Mouse (Mus musculus): Measurements from ENCODE around the gene 4930402F06Rik. TPM values are rescaled to one million over a fixed set of nuclear protein-coding genes. Genes with fewer than 3 reads are reported as not detected.
A peak's percentile ranks its signal among the peaks of the same experiment; 100 is the strongest.

Gene 4930402F06Rik
- polyA plus RNA-seq, 1 experiment from 2014 or later = not detected

- ATAC-seq (replicated peaks; ENCODE audit: insufficient number of reproducible peaks, insufficient read depth, low FRiP score, low read depth) = no peak
- Histone ChIP-seq H3K4me2 (no peak overlapping the region), H3K9me3 (replicated peaks) (peaks cover 5% of the 10 kb centered on the region; the same call in 1 of the 2 replicates), H3K4me3 (no peak overlapping the region), H3K9ac (no peak overlapping the region), H3K27me3 (no peaks in the 10 kb centered on the region), H3K27ac (no peak overlapping the region), H3K36me3 (peaks cover 40% of the 10 kb centered on the region), H3K4me1 (replicated peaks) (peaks cover 6% of the 10 kb centered on the region; the same call in 1 of the 2 replicates)
- 45% methylated on average over 1 of the region's 1 CpGs for WGBS
These were observed 20.3 kb upstream of the 4930402F06Rik start for GRCm38 (mm10) chr2:35417231-35417630.

GRCm38 (mm10) chr2:35416473-35416872 is 19.5 kb upstream of the 4930402F06Rik start:
- Histone ChIP-seq H3K4me1 (replicated peaks) (peaks cover 6% of the 10 kb centered on the region; the same call in 1 of the 2 replicates), H3K27ac (no peak overlapping the region), H3K9ac (no peak overlapping the region), H3K36me3 (peaks cover 34% of the 10 kb centered on the region), H3K9me3 (replicated peaks) (peaks cover 5% of the 10 kb centered on the region; the same call in 1 of the 2 replicates), H3K27me3 (no peaks in the 10 kb centered on the region), H3K4me3 (no peak overlapping the region), H3K4me2 (no peak overlapping the region)
- ATAC-seq (replicated peaks; ENCODE audit: insufficient number of reproducible peaks, insufficient read depth, low FRiP score, low read depth) = no peak
- WGBS = 73% methylated on average over 6 of the region's 6 CpGs

GRCm38 (mm10) chr2:35412810-35413209 is 15.8 kb upstream of the 4930402F06Rik start:
- Histone ChIP-seq H3K9me3 (replicated peaks) (no peaks in the 10 kb centered on the region), H3K9ac (no peak overlapping the region), H3K4me3 (no peak overlapping the region), H3K4me1 (replicated peaks) (peaks cover 11% of the 10 kb centered on the region; the same call in 1 of the 2 replicates), H3K4me2 (no peak overlapping the region), H3K27ac (no peak overlapping the region), H3K36me3 (peaks cover 17% of the 10 kb centered on the region), H3K27me3 (no peaks in the 10 kb centered on the region)
- ATAC-seq (replicated peaks; ENCODE audit: insufficient number of reproducible peaks, insufficient read depth, low FRiP score, low read depth) = no peak
- WGBS = 92% methylated on average over 3 of the region's 3 CpGs

GRCm38 (mm10) chr2:35412246-35412645 is 15.3 kb upstream of the 4930402F06Rik start:
- ATAC-seq (replicated peaks; ENCODE audit: insufficient number of reproducible peaks, insufficient read depth, low FRiP score, low read depth) = no peak
- no peaks in the 10 kb centered on the region for H3K9me3 ChIP-seq (replicated peaks)
- WGBS = 76% methylated on average over 2 of the region's 2 CpGs
- H3K9ac ChIP-seq = no peak overlapping the region
- no peaks in the 10 kb centered on the region for H3K27me3 ChIP-seq
- H3K4me2 ChIP-seq = no peak overlapping the region
- peaks cover 9% of the 10 kb centered on the region; the same call in 1 of the 2 replicates for H3K4me1 ChIP-seq (replicated peaks)
- H3K36me3 ChIP-seq = peaks cover 17% of the 10 kb centered on the region
- H3K4me3 ChIP-seq = no peak overlapping the region
- H3K27ac ChIP-seq = no peak overlapping the region

GRCm38 (mm10) chr2:35411640-35412190 is 14.7 kb upstream of the 4930402F06Rik start:
- Histone ChIP-seq H3K27ac (no peak overlapping the region), H3K4me3 (no peak overlapping the region), H3K27me3 (no peaks in the 10 kb centered on the region), H3K9me3 (replicated peaks) (no peaks in the 10 kb centered on the region), H3K9ac (no peak overlapping the region), H3K4me2 (no peak overlapping the region), H3K4me1 (replicated peaks) (peaks cover 7% of the 10 kb centered on the region; the same call in 1 of the 2 replicates), H3K36me3 (peaks cover 19% of the 10 kb centered on the region)
- WGBS = 64% methylated on average over 10 of the region's 10 CpGs
- no peak for ATAC-seq (replicated peaks; ENCODE audit: insufficient number of reproducible peaks, insufficient read depth, low FRiP score, low read depth)

GRCm38 (mm10) chr2:35409466-35409865 is 12.5 kb upstream of the 4930402F06Rik start:
- no peaks in the 10 kb centered on the region for H3K9me3 ChIP-seq (replicated peaks)
- H3K27me3 ChIP-seq = no peaks in the 10 kb centered on the region
- no peak overlapping the region for H3K4me3 ChIP-seq
- H3K4me2 ChIP-seq = no peak overlapping the region
- 80% methylated on average over 6 of the region's 6 CpGs for WGBS
- peaks cover 22% of the 10 kb centered on the region for H3K36me3 ChIP-seq
- peaks cover 7% of the 10 kb centered on the region; the same call in 1 of the 2 replicates for H3K4me1 ChIP-seq (replicated peaks)
- H3K9ac ChIP-seq = no peak overlapping the region
- ATAC-seq (replicated peaks; ENCODE audit: insufficient number of reproducible peaks, insufficient read depth, low FRiP score, low read depth) = no peak
- peak overlapping the region; percentile 32; the same call in 1 of the 2 replicates for H3K27ac ChIP-seq

- no peak for ATAC-seq (replicated peaks; ENCODE audit: insufficient number of reproducible peaks, insufficient read depth, low FRiP score, low read depth)
- Histone ChIP-seq H3K9ac (no peak overlapping the region), H3K9me3 (replicated peaks) (no peaks in the 10 kb centered on the region), H3K36me3 (peaks cover 24% of the 10 kb centered on the region), H3K4me2 (no peak overlapping the region), H3K27me3 (no peaks in the 10 kb centered on the region), H3K27ac (peak overlapping the region; percentile 32), H3K4me1 (replicated peaks) (peaks cover 6% of the 10 kb centered on the region; the same call in 1 of the 2 replicates), H3K4me3 (no peak overlapping the region)
- 58% methylated on average over 5 of the region's 5 CpGs for WGBS
These were observed 11.6 kb upstream of the 4930402F06Rik start for GRCm38 (mm10) chr2:35408409-35409110.

GRCm38 (mm10) chr2:35407878-35408277 is 10.9 kb upstream of the 4930402F06Rik start:
- 56% methylated on average over 7 of the region's 7 CpGs for WGBS
- H3K4me1 ChIP-seq (replicated peaks) = peaks cover 6% of the 10 kb centered on the region; the same call in 1 of the 2 replicates
- H3K4me3 ChIP-seq = no peak overlapping the region
- no peak overlapping the region for H3K9ac ChIP-seq
- H3K27ac ChIP-seq = no peak overlapping the region
- H3K9me3 ChIP-seq (replicated peaks) = no peaks in the 10 kb centered on the region
- no peak for ATAC-seq (replicated peaks; ENCODE audit: insufficient number of reproducible peaks, insufficient read depth, low FRiP score, low read depth)
- H3K36me3 ChIP-seq = peaks cover 24% of the 10 kb centered on the region
- H3K27me3 ChIP-seq = no peaks in the 10 kb centered on the region
- no peak overlapping the region for H3K4me2 ChIP-seq

- peaks cover 21% of the 10 kb centered on the region for H3K36me3 ChIP-seq
- H3K4me3 ChIP-seq = no peak overlapping the region
- H3K27me3 ChIP-seq = no peaks in the 10 kb centered on the region
- H3K4me1 ChIP-seq (replicated peaks) = peaks cover 6% of the 10 kb centered on the region; the same call in 1 of the 2 replicates
- no peak overlapping the region for H3K27ac ChIP-seq
- WGBS = 83% methylated on average over 6 of the region's 6 CpGs
- no peaks in the 10 kb centered on the region for H3K9me3 ChIP-seq (replicated peaks)
- no peak for ATAC-seq (replicated peaks; ENCODE audit: insufficient number of reproducible peaks, insufficient read depth, low FRiP score, low read depth)
- no peak overlapping the region for H3K9ac ChIP-seq
- no peak overlapping the region for H3K4me2 ChIP-seq
These were observed 10.3 kb upstream of the 4930402F06Rik start for GRCm38 (mm10) chr2:35407266-35407665.

- no peak overlapping the region for H3K4me3 ChIP-seq
- no peak overlapping the region for H3K9ac ChIP-seq
- 75% methylated on average over 1 of the region's 1 CpGs for WGBS
- H3K4me2 ChIP-seq = no peak overlapping the region
- H3K9me3 ChIP-seq (replicated peaks) = no peaks in the 10 kb centered on the region
- no peak for ATAC-seq (replicated peaks; ENCODE audit: insufficient number of reproducible peaks, insufficient read depth, low FRiP score, low read depth)
- H3K36me3 ChIP-seq = peaks cover 20% of the 10 kb centered on the region
- peaks cover 6% of the 10 kb centered on the region; the same call in 1 of the 2 replicates for H3K4me1 ChIP-seq (replicated peaks)
- no peak overlapping the region for H3K27ac ChIP-seq
- H3K27me3 ChIP-seq = no peaks in the 10 kb centered on the region
These were observed 9.6 kb upstream of the 4930402F06Rik start for GRCm38 (mm10) chr2:35406611-35407010.

- H3K27me3 ChIP-seq = no peaks in the 10 kb centered on the region
- no peak overlapping the region for H3K27ac ChIP-seq
- peaks cover 15% of the 10 kb centered on the region; the same call in 1 of the 2 replicates for H3K36me3 ChIP-seq
- H3K9ac ChIP-seq = no peak overlapping the region
- peaks cover 9% of the 10 kb centered on the region for H3K4me1 ChIP-seq (replicated peaks)
- ATAC-seq (replicated peaks; ENCODE audit: insufficient number of reproducible peaks, insufficient read depth, low FRiP score, low read depth) = no peak
- H3K9me3 ChIP-seq (replicated peaks) = no peaks in the 10 kb centered on the region
- no peak overlapping the region for H3K4me2 ChIP-seq
- WGBS = 86% methylated on average over 16 of the region's 16 CpGs
- H3K4me3 ChIP-seq = no peak overlapping the region
These were observed 5.4 kb upstream of the 4930402F06Rik start for GRCm38 (mm10) chr2:35402391-35402790.
